Mouse (Mus musculus): ENCODE results near the gene Enkur.

The Enkur gene

DNA sequence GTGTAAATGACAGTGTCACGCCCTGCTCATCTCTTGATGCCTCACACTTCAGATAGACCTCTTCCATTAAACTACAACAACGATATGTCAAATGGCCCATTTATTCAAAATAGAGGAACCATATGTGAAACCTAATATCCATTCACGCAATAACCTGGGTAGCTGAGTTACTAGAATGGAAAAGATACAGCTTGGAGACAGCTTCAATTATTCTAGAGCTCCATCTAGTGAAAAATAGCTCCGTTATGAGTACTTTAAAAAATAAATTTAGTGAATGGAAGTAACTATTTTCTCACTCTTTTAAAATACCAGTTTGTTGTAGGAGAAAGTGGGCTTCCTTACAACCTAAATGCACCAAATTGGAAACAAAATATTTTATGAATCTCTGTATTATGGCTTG, 16.6 kb downstream of the Enkur start:
- peak; percentile 60 for DNase-seq (ENCODE audit: low read depth)

GRCm38 (mm10) chr2:21187576-21187975, 17.6 kb downstream of the Enkur start:
- peak; percentile 81 for DNase-seq (ENCODE audit: low read depth)

- peak; percentile 72 for DNase-seq (ENCODE audit: low read depth)
Measured at GRCm38 (mm10) chr2:21182811-21183210, 22.4 kb downstream of the Enkur start.

- DNase-seq (ENCODE audit: low read depth): peak; percentile 71
Measured at GRCm38 (mm10) chr2:21179136-21179535, 26.0 kb downstream of the Enkur start.

- peak; percentile 53 for DNase-seq (ENCODE audit: low read depth)
Measured at GRCm38 (mm10) chr2:21172797-21173196, 32.4 kb downstream of the Enkur start.

DNA sequence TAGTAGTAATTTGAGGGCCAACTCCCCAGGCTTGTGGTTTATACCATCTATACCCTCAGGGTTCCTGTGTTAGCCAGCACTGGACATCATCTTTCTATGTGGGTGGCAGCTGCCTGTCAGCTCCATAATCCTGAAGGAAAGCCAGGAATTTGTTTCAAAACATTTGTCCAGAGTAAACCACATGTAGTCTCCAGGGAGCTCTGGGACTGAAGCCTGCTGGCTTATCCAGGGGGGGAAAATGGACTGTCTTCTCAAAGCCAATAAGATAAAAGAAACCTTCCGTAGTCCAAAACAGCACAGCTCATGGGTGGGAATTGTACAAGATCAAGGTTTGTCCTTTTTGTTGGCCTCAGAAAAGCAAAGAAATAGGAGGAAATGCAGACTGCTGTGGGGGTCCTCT, 37.2 kb downstream of the Enkur start:
- DNase-seq (ENCODE audit: low read depth): no peak

DNA sequence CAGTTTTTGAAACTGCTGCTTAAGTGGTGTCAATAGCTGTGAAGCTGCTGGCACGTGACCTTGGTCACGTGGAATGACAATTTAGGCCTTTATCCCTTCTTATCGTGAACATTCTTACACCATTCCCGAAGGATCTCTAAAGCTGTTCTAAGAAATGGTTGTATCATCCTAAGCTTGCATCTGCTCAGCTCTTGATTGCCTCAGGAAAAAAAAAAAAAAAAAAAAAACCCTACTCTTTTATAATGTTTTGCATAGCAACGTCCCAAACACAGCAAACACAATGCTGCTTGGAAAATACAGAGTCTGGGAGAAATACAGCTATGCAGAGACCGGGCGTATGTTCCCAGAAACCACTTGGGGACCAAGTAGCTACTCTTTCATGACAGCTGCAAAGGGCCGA, 40.9 kb downstream of the Enkur start:
- no peak for DNase-seq (ENCODE audit: low read depth)

DNA sequence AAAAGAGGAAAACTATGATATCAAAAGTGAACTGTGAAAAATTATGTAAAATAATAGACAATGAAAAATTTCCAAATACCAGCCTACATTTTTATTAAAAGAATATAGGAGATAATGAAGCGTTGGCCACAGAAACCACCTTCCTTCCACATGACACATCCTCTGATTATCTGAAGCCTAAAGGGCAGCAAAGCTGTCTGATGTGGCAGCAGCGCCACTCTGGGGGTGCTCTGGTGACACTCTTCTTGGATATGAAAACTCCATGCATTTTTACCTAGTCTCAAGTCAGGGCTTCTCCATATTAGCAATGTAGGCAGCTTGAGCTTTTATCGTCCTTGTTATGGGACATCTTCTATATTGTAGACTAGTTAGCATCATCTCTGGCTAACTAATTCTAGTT, 51.7 kb downstream of the Enkur start:
- DNase-seq (ENCODE audit: low read depth): peak; percentile 34

DNA sequence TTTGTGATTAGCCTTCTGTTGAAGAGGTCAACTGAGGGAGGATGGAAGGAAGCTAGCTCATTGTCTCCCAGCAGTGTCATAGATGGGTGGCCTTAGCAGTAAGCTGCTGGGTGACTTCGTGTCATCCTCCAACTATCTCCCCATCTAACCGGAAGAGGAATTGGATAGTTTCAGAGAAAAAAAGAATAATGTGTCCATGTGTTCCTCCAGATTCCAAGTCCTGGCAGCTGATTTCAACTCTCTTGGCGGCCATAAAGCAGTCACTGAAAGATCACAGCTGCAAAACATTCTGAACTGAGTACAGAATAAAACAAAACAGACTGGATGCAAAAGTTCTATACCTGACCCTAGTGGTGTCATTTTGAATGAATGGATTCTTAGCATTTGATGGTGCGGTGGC, 58.0 kb downstream of the Enkur start:
- DNase-seq (ENCODE audit: low read depth): no peak

DNA sequence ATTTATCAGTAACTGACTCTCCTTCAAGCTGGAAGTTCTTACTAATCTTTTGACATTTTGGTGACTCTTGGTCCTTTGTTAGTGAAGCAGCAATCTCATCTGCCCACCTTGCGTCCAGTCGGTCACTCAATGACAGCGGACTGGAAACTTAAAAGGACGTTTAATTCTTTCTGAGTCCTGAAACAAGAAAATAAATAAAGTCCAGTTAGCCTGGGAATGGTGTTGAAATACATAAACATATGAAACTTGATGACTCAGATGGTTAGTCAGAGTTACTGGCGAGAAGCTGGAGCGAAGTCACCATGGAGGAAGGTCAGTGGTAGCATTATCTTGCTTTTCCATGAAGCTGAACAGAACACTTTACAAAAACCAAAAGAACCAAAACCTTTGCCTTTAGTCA, 58.7 kb downstream of the Enkur start:
- DNase-seq (ENCODE audit: low read depth): peak; percentile 74

DNA sequence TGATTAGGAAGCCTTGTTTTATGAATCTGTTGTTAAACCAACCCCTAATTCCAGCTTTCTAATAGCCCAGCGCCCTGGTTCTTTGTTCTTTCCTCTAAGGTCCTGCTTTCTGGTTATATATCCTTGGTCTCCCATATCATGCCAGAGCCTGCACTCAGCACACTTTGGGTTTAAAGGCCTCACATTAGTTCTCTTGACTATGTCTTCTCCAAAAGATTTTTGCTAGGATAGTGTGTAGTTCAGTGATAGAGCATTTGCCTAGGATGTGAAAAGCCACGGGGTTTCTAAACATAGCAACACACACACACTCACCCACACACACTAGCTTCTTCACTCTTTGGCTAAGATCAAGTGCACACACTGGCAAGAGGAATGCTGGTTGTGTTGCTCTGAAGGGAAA, 62.5 kb downstream of the Enkur start:
- no peak for DNase-seq (ENCODE audit: low read depth)

DNA sequence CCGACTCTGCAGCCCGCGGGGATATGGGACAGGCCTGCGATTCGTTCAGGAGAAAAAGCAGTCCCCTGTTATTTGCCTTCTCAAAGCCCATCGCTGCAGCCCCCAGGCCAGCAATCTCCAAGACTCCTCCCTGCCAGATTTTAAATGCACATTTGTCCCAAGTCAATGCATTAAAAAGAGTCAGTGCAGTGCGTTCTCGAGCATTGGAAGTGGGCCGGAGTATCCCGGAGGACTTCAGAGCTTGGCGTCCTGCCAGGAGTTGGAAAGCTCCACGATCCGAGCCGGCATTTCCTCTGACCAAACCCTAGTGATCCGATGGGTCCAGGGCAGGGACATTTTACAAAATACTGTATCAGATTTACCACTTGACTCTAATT, 63.0 kb downstream of the Enkur start:
- DNase-seq (ENCODE audit: low read depth): no peak

- no peak for DNase-seq (ENCODE audit: low read depth)
Measured at GRCm38 (mm10) chr2:21141520-21142203, 63.5 kb downstream of the Enkur start.

DNA sequence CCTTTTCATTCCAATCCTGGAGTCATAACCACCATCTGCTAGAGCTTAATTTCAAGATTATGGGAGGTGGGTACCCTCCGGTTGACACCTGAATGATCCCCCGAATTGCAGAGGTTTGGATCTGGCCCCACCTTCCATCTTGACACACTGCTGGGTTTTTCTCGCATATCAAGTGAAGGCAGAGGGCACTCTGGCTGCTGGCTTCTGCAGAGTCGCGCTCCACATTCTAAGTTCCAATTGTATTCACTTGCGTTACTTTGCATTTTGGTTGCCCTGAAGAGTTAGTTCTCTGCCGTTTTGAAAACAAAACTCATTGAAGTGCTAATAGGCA, 64.0 kb downstream of the Enkur start:
- DNase-seq (ENCODE audit: low read depth): no peak
